Mouse (Mus musculus) urinary bladder, postnatal 0 days (tissue): ENCODE results near the gene P3h3. TPM values are rescaled to one million over a fixed set of nuclear protein-coding genes. Genes with fewer than 3 reads are reported as not detected.

ENCODE experiments used
- polyA plus RNA-seq: library from polyadenylated mRNA; unstranded; fragments of >200 nt; fragmentation: Nextera tagmentation; extraction: Ambion mirVana; gene quantifications from 2 replicates; pipeline ENCODE4 v1.2.1, GENCODE M21; 2015

Gene P3h3
- 16.1 and 16.6 TPM in 2 replicates for polyA plus RNA-seq

GRCm38 (mm10) chr6:124856916-124857839 is at the start of gene P3h3:
Gene P3h3 (minus strand): TSS chr6:124857752.

GRCm38 (mm10) chr6:124887986-124888385 is 30.4 kb upstream of the P3h3 start, which contains the start of gene Cd4:
Gene Cd4 (minus strand): TSS chr6:124888221.

GRCm38 (mm10) chr6:124863658-124864298 is 6.2 kb upstream of the P3h3 start, which contains the start of gene Gpr162:
Gene Gpr162 (minus strand): TSS chr6:124863983.

GRCm38 (mm10) chr6:124840241-124841167 is 17.0 kb downstream of the P3h3 start, which contains the start of gene Gnb3:
Gene Gnb3 (minus strand): TSS chr6:124840275.

GRCm38 (mm10) chr6:124828868-124829798 is 28.4 kb downstream of the P3h3 start, which contains the start of the genes Usp5 and Cdca3:
Gene Usp5 (minus strand): TSS chr6:124829484.
Gene Cdca3 (plus strand): TSS chr6:124829547.

GRCm38 (mm10) chr6:124813933-124814332 is 43.6 kb downstream of the P3h3 start, which contains the start of gene Tpi1:
Gene Tpi1 (minus strand): TSS chr6:124814296.

GRCm38 (mm10) chr6:124808358-124809012 is 49.1 kb downstream of the P3h3 start, which contains the start of gene Spsb2:
Gene Spsb2 (plus strand): TSS chr6:124808661.

Other genes with a start within 250 kb of the P3h3 start
- 0.05 and 0.10 TPM in 2 replicates for gene C1s2, start 221.7 kb downstream of the P3h3 start, polyA plus RNA-seq
- gene Lpcat3, start 194.7 kb downstream of the P3h3 start, polyA plus RNA-seq, result 49.1 and 51.0 TPM in 2 replicates
- 86.6 and 92.7 TPM in 2 replicates for gene Emg1, start 145.6 kb downstream of the P3h3 start, polyA plus RNA-seq
- 203 and 205 TPM in 2 replicates for gene Phb2, start 145.4 kb downstream of the P3h3 start, polyA plus RNA-seq
- 9.8 and 19.0 TPM in 2 replicates for gene Ptpn6, start 119.0 kb downstream of the P3h3 start, polyA plus RNA-seq
- 349 and 354 TPM in 2 replicates for gene Grcc10, start 116.4 kb downstream of the P3h3 start, polyA plus RNA-seq
- gene Gm45234, start 101.7 kb downstream of the P3h3 start, polyA plus RNA-seq, result not detected in 2 replicates
- 8.4 and 9.3 TPM in 2 replicates for gene Atn1, start 101.2 kb downstream of the P3h3 start, polyA plus RNA-seq
- 5.9 and 6.2 TPM in 2 replicates for gene Eno2, start 88.1 kb downstream of the P3h3 start, polyA plus RNA-seq
- gene Lrrc23, start 78.0 kb downstream of the P3h3 start, polyA plus RNA-seq, result 0.23 TPM in 1 of 2 replicates, not detected in the other
- gene Spsb2, start 49.1 kb downstream of the P3h3 start, polyA plus RNA-seq, result 11.7 and 16.0 TPM in 2 replicates
- 393 and 456 TPM in 2 replicates for gene Tpi1, start 43.5 kb downstream of the P3h3 start, polyA plus RNA-seq
- 71.7 and 72.1 TPM in 2 replicates for gene Usp5, start 28.3 kb downstream of the P3h3 start, polyA plus RNA-seq
- 32.7 and 43.3 TPM in 2 replicates for gene Cdca3, start 28.2 kb downstream of the P3h3 start, polyA plus RNA-seq
- gene Gnb3, start 17.5 kb downstream of the P3h3 start, polyA plus RNA-seq, result 0.20 TPM in 1 of 2 replicates, not detected in the other
- 0.66 and 0.69 TPM in 2 replicates for gene Gpr162, start 6.2 kb upstream of the P3h3 start, polyA plus RNA-seq
- 0.10 and 0.42 TPM in 2 replicates for gene Cd4, start 30.5 kb upstream of the P3h3 start, polyA plus RNA-seq
- gene Lag3, start 54.0 kb upstream of the P3h3 start, polyA plus RNA-seq, result 0.55 and 0.60 TPM in 2 replicates
- 340 and 360 TPM in 2 replicates for gene Ptms, start 62.4 kb upstream of the P3h3 start, polyA plus RNA-seq
- gene Mlf2, start 73.6 kb upstream of the P3h3 start, polyA plus RNA-seq, result 285 and 313 TPM in 2 replicates
- gene Cops7a, start 107.8 kb upstream of the P3h3 start, polyA plus RNA-seq, result 106 and 122 TPM in 2 replicates
- gene Pianp, start 138.9 kb upstream of the P3h3 start, polyA plus RNA-seq, result 7.8 and 10.2 TPM in 2 replicates
- gene Zfp384, start 151.4 kb upstream of the P3h3 start, polyA plus RNA-seq, result 6.0 and 6.6 TPM in 2 replicates
- 59.9 and 71.5 TPM in 2 replicates for gene Ing4, start 182.0 kb upstream of the P3h3 start, polyA plus RNA-seq
- 2.3 and 3.2 TPM in 2 replicates for gene Acrbp, start 191.9 kb upstream of the P3h3 start, polyA plus RNA-seq
- 2.4 and 3.2 TPM in 2 replicates for gene Lpar5, start 210.2 kb upstream of the P3h3 start, polyA plus RNA-seq
- gene Chd4, start 238.2 kb upstream of the P3h3 start, polyA plus RNA-seq, result 31.8 and 32.9 TPM in 2 replicates